Mouse (Mus musculus) thymus, postnatal 0 days (tissue): ENCODE measurements at regions not wholly inside any gene's neighbourhood (a gene's known extent, or its start where the extent isn't known, plus 50 kb on each side); places are given as distances from the start of the nearest gene placed in this dataset.

ENCODE experiments used
- DNase-seq: peaks from one replicate; pipeline ENCODE4 v3.0.0-alpha.2; 2015; ENCODE audit warnings: low spot score

DNA sequence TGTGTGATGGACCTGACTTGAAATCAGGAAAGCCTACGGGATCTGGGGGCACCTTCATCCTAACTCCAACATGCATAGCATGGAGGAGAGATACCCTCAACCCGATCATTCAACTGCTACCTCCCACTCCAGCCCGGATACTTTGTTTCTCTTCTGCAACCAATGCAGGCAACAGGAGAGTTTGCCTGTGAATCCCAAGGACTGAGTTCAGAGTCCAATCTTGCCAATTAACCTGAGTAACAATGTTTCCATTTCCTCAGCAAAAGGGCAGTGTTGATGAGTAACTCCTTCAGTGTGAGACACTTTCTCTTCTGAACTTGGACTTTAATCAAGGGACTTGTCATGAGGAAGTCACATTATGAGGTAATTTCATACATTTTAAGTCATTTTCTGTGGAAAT lies 129.1 kb upstream of the Gdf10 start:
- DNase-seq, result no peak

DNA sequence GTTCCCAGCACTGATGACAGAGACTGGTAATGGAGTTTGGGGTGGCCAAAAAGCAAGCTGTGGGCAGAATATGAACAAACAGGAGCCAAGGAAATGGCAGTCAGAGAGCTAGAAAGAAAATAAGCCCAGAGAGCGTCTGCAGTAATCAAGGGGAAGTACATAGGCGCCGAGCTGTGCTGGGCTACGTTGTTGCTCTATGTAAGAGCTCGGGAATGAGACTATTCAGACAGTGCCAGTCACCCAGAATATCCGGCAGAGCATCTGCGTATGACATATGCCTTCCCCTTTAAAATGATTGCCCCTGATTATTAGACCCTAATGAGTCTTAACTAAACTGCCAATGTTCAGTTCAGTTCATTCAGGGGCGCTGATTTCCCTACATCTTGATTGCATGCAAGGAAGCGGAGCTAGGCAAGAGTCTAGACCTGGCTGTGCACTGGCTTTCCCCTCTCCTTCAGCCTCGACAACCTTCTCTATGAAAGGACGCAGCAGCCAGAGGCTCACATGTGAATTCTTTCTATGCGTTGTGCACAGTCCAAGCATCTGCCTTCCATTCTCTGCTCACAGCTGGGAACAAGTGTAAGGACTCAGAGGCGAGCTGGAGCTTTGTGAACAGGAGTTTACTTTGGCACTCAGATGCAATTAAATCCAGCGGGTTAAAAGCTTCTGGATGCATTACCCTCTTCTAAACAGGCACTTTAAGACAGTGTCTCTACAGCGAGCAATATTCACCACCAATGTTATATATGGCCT lies 125.7 kb upstream of the Gdf10 start:
- DNase-seq, result no peak

GRCm38 (mm10) chr14:33804321-33804720 lies 119.1 kb upstream of the Gdf10 start:
- DNase-seq, result no peak

GRCm38 (mm10) chr14:33804721-33805120 lies 118.7 kb upstream of the Gdf10 start:
- DNase-seq, result no peak

GRCm38 (mm10) chr14:33807196-33807595 lies 116.2 kb upstream of the Gdf10 start:
- DNase-seq, result no peak

GRCm38 (mm10) chr14:33808593-33809265 lies 114.7 kb upstream of the Gdf10 start:
- DNase-seq, result no peak

DNA sequence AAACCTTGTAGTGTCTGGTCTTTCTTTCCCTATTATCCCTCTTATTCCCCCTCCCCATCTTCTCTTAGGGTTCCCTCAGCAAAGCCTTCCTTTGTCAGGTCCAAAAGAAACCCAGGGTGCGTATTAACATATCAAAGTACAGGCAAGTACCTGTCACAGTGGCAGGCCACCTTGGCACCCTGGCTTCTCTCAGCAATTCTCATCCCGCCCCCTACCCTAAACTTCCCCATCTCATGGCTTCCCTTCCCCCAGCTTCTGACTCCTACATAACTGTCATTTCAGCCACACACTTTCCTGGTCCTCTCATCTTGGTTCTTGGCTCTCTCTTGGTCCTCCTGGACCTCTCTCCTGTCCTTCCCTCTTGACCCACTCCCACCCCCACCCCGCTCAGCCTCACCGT lies 112.8 kb upstream of the Gdf10 start:
- DNase-seq, result no peak

DNA sequence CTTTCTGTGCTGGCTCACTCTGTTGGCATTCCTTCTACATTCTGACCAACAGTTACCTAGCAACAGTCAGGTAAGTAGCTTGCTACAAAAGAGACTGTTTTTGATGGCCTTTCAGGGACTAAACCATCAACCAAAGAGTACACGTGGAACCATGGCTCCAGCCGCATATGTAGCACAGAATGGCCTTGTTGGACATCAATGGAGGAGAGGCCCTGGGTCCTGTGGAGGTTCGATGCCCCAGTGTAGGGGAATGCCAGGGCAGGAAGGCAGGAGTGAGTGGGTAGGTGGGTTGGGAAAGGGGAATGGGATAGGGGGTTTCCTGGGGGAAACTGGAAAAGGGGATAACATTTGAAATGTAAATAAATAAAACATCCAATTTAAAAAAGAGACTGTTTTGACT lies 112.1 kb upstream of the Gdf10 start:
- no peak for DNase-seq

DNA sequence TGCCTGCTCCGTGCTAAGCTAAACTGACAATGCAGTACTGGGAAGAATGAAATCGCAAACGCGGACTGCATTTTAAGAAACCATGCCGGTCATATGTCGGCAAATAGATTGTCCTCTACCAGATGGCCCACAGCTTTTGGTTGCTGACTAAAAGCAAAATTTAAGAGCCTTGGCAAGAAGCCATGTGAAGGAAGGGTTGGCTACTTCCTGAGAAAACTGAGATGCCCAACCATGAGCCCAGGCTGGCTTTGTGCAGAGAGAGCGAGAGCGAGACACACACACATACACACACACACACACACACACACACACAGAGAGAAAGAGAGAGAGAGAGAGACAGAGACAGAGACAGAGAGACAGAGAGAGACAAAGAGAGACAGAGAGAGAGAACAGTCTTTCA lies 111.1 kb upstream of the Gdf10 start:
- DNase-seq, result no peak

- no peak for DNase-seq
These were observed 110.6 kb upstream of the Gdf10 start for GRCm38 (mm10) chr14:33812772-33813171.

DNA sequence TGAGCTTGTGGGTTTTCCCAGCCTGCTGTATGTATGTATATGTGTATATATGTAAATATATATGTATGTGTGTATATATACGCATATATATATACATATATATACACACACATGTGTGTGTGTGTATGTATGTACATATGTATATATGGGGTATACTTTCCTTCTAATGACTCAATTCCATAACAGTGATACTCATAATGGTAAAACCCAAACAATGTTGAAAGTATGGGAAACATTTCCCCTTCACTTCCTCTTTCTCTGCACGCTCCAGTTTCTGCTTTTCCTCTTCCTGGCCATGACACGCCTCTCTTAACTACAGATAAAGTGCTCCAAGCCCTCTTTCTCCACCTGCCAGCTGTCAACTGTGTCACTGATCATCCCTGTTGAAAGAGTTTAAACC lies 110.1 kb upstream of the Gdf10 start:
- DNase-seq, result no peak

DNA sequence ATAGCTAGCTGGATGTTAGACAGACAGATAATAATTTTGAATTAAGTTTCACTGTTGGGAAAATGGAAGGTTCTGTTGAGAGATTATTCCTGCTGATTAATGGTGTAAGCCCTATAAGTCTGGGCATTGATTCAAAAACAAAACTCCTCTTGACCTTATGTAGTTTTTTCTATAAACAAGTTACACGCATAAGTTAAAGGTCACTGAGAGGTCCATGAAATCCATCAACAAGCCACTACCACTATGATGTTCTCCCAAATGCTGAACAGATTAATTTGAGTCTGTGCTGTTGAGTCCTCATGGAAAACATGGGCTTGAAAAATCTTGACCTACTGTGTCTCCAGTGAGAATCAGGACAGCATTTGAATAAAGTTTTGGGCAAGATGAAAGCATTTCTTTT lies 109.3 kb upstream of the Gdf10 start:
- no peak for DNase-seq

DNA sequence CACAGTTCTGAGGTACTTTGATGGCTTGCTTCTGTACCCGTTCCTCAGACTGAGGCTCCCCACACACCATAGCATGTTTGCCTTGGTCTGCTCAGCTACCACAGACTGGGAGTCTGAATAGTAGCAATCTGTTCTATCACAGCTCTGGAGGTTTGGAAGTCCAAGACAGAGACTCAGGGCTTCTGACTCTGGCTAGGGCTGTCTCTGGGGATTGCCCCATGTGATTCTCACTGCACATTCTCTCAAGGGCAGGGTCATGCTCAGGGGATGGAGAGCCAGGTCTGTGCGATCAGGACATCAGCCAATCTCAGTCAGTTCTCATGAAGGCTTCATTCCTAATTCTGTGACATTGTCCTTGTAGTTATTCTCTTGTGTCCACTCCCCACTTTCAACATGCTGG lies 108.8 kb upstream of the Gdf10 start:
- no peak for DNase-seq

DNA sequence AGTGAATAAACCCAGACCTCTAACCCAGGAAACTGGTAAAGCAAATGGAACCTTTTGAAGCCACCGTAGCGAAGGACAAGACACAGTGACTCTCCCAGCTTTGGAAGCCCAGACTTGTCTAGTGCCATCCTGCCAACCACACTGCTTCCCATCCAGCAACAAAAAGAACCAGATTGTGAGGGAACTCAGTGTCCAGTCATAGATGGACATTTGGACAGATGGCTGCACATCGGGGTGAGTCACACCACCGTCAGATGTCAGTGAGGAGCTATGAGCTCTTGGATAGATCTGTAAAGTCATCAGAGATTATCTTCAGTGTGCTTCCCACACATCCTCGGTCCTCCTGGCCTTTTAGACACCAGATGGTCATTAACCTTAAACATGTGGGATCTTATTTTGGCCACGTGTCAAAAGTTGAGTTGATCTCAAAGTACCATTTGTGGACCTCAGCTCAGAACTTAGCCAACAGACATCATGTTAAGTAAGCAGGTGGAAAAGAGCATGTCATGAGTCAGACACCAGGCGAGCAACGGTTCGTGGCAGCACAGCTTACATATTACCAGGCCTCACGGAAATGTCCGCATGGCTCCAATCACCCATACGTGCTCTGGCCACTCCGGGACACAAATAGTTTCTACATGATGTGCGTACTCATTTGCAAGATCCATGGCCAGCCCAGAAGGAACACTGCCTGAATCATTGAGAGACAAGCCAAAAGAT lies 102.7 kb upstream of the Gdf10 start:
- no peak for DNase-seq

GRCm38 (mm10) chr14:33821436-33821835 lies 102.0 kb upstream of the Gdf10 start:
- DNase-seq, result no peak

- no peak for DNase-seq
These were observed 98.9 kb upstream of the Gdf10 start for GRCm38 (mm10) chr14:33824421-33824874.

GRCm38 (mm10) chr14:33826003-33826644 lies 97.3 kb upstream of the Gdf10 start:
- DNase-seq, result no peak

DNA sequence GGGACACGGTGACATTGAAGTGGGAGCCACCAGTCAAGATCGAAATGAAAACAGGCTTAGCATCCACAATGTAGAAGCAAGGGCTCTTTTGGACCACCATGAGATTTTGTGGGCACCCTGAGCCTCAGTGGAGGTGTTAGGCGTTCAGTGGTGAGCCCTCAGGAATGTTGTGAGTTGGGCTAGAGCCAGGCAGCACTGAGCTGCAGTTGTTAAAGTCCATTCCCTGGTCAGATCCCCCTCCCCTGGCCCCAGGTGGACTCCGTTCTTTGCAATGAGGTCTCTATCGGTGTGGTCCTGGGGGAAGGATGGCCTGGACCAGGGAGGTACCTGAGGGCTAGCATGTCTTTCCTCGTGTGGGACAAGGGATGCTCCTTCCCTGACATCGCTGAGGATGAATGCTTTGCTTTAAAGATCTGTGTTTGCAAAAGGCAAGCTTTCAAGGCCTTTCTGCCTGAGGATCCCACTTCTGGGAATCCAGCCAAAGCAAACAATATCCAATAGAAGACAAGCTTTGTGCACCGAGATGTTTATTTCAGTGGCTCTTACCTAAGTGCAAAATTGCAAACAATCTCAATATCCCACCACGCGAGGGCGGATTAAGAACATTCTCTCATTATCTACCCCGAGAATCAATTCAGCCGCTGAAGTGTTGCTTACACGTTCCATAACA lies 90.6 kb upstream of the Gdf10 start:
- DNase-seq, result no peak

- no peak for DNase-seq
These were observed 87.0 kb upstream of the Gdf10 start for GRCm38 (mm10) chr14:33836341-33836740.

- DNase-seq, result no peak
These were observed 81.6 kb upstream of the Gdf10 start for GRCm38 (mm10) chr14:33841821-33842220.

DNA sequence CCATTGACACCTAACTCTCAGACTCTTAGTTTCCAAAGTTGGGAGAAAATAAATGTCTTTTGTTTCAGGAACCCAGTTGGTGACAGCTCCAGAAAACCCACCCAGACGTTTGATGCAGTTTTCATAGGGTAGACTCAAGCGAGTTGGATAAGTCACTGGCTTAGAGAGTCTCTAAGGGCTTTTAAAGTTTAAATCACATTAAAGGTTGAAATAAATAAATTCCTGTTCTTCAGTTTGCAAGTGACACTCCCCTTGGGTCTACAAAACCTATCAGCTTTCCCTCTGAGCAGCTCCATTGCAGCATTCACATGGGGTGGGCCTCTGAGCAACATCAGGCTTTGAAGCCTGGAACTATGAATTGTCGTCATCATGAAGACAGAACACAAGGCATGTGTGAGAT lies 69.9 kb upstream of the Gdf10 start:
- no peak for DNase-seq
